Mouse (Mus musculus): ENCODE data around the gene Rgs7.
A peak's percentile ranks its signal among the peaks of the same experiment; 100 is the strongest.

DNA sequence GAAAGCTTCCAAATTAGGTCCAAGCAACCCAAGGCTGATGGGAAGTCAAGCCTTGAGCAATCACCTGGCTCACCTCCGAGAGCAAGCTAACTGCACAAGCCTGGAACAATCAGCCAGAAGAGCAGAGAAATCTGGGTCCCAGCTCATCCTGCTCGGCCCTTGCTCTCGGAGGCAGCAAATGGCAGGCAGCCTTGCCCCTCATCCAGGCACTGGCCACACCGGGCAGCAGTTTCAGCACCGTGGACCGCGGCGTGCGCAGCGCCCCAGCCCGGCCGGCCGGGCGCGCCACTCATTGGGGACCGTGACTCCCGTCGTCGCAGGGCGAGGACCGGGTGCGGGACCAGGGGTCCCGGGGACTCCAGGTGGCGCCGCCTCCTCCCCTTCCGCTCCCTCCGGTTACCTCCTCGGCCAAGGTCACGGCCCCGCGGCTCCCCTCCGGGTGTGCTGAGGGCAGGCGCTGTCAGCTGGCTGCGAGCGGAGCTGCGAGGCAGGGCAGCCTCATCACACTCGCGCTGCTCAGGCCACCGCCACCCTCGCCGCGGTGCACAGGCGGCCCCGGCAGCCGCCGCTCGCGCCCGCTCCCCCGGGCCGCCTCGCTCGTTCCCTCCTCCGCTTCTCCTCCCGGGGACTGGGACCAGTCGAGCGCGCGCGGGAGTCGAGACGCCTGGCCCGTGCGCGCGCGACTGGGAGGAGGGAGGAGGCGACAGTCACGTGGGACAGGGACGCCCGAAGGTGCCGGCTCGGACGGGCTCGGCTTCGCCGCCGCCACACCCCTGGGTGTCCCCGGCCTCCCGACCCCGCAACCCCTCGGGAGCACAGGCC is at the start of gene Rgs7:
- no peak for TF ChIP-seq CTCF (IDR thresholded peaks at IDR 0.05; ENCODE audit: control insufficient read depth, insufficient read depth, insufficient read length)
- TF ChIP-seq MAX (IDR thresholded peaks at IDR 0.05): no peak
- TF ChIP-seq USF1 (IDR thresholded peaks at IDR 0.05; ENCODE audit: low read depth): peak; percentile 21
- no peak for TF ChIP-seq MYOG (IDR thresholded peaks at IDR 0.05; ENCODE audit: control insufficient read depth, extremely low read depth, insufficient read length)
- TF ChIP-seq MYOD1 (IDR thresholded peaks at IDR 0.05; ENCODE audit: control insufficient read depth, insufficient read length, low read depth): no peak

All from C2C12 (cell line).